Mouse (Mus musculus): Measurements from ENCODE around the gene Usp19. TPM values are rescaled to one million over a fixed set of nuclear protein-coding genes. Genes with fewer than 3 reads are reported as not detected.

Usp19 gene
- total RNA-seq, 2 experiments from 2014 or later, result 204 to 213 TPM

GRCm38 (mm10) chr9:108466219-108466618 lies 24.2 kb upstream of the Usp19 start:
- no peak for DNase-seq

- no peak for DNase-seq
Measured at GRCm38 (mm10) chr9:108469430-108469829, 21.0 kb upstream of the Usp19 start.

GRCm38 (mm10) chr9:108469845-108470244 lies 20.6 kb upstream of the Usp19 start:
- no peak for DNase-seq

GRCm38 (mm10) chr9:108474528-108474927 lies 15.9 kb upstream of the Usp19 start:
- DNase-seq, result no peak

- DNase-seq, result peak; percentile 84 to 88
Measured at GRCm38 (mm10) chr9:108478638-108479156, 11.7 kb upstream of the Usp19 start.

GRCm38 (mm10) chr9:108479241-108479640 lies 11.2 kb upstream of the Usp19 start:
- DNase-seq, result no peak

- peak; percentile 36 to 50 for DNase-seq
Measured at GRCm38 (mm10) chr9:108479721-108480351, 10.6 kb upstream of the Usp19 start, which contains the start of gene Lamb2. Gene Lamb2 (plus strand): TSS chr9:108479736.

- no peak for DNase-seq
Measured at GRCm38 (mm10) chr9:108480813-108481519, 9.4 kb upstream of the Usp19 start.

GRCm38 (mm10) chr9:108481520-108482210 lies 8.7 kb upstream of the Usp19 start:
- no peak for DNase-seq

- no peak for DNase-seq
Measured at GRCm38 (mm10) chr9:108483051-108483790, 7.2 kb upstream of the Usp19 start.

GRCm38 (mm10) chr9:108484021-108484420 lies 6.4 kb upstream of the Usp19 start:
- no peak for DNase-seq

- DNase-seq, result no peak
Measured at GRCm38 (mm10) chr9:108485301-108485875, 5.0 kb upstream of the Usp19 start.

- no peak for DNase-seq
Measured at GRCm38 (mm10) chr9:108486973-108487530, 3.4 kb upstream of the Usp19 start.

- no peak for DNase-seq
Measured at GRCm38 (mm10) chr9:108488403-108488802, 2.0 kb upstream of the Usp19 start.

- DNase-seq, result no peak
Measured at GRCm38 (mm10) chr9:108489215-108489614, 1.2 kb upstream of the Usp19 start.

- no peak for DNase-seq
Measured at GRCm38 (mm10) chr9:108489702-108490558, 472 bp upstream of the Usp19 start.

- DNase-seq, result no peak
Measured at GRCm38 (mm10) chr9:108491286-108491580, 831 bp downstream of the Usp19 start.

GRCm38 (mm10) chr9:108492043-108492750 lies 1.8 kb downstream of the Usp19 start:
- DNase-seq, result peak; percentile 87 to 91

- no peak for DNase-seq
Measured at GRCm38 (mm10) chr9:108493246-108493645, 2.8 kb downstream of the Usp19 start.
